13 mouse cellular contexts compared by ENCODE assay signal in genomic region chr7:37746133-37746761, GRCm38 (mm10). TPM values are rescaled to one million over a fixed set of nuclear protein-coding genes. Genes with fewer than 3 reads are reported as not detected.
DNase-seq lines count a peak whose midpoint lies in the region; ATAC-seq and TF ChIP-seq lines count a peak whose summit lies in the region.
"Had no signal": no experiment of that assay in that cellular context is flagged by ENCODE, and none has a peak within 500 bp of the region (broad histone marks: within the 10 kb centered on the region; RNA-seq: fewer than 3 reads in every experiment).

No protein-coding gene starts in this region.

- H3K27ac ChIP-seq in hindbrain, embryonic 13.5 days: peak overlapping the region; percentile 58; the same call in 1 of the 2 replicates
- H3K27ac ChIP-seq in hindbrain, embryonic 16.5 days (ENCODE audit: low read depth, low read length): no peak overlapping the region
- peak overlapping the region; percentile 34; the same call in 1 of the 2 replicates for H3K27ac ChIP-seq in cortical plate, adult 2 months (ENCODE audit: insufficient read depth, low read length)
- peak overlapping the region; percentile 60; the same call in 1 of the 2 replicates for H3K27ac ChIP-seq in midbrain, embryonic 12.5 days (replicated peaks)
- no peak overlapping the region for H3K27ac ChIP-seq in intestine, embryonic 15.5 days
- H3K27ac ChIP-seq: embryonic facial prominence, embryonic 12.5 days; limb, embryonic 13.5 days; macrophage had no signal

- 0 out of 2 replicates have a peak overlapping the region, but pooled peaks have one; percentile 24 for H3K9ac ChIP-seq in hindbrain, embryonic 13.5 days
- H3K9ac ChIP-seq in hindbrain, embryonic 16.5 days (ENCODE audit: low read depth, low read length): no peak overlapping the region; the same call in 1 of the 2 replicates
- peak overlapping the region; percentile 11; the same call in 1 of the 2 replicates for H3K9ac ChIP-seq in midbrain, embryonic 12.5 days (replicated peaks)
- H3K9ac ChIP-seq in intestine, embryonic 15.5 days: no peak overlapping the region
- H3K9ac ChIP-seq: embryonic facial prominence, embryonic 12.5 days; limb, embryonic 13.5 days had no signal

- peaks cover 48% of the 10 kb centered on the region for H3K4me1 ChIP-seq in hindbrain, embryonic 13.5 days (replicated peaks)
- H3K4me1 ChIP-seq in hindbrain, embryonic 16.5 days (ENCODE audit: control insufficient read depth, insufficient read depth, low read depth, low read length): peaks cover 7% of the 10 kb centered on the region
- H3K4me1 ChIP-seq in cortical plate, adult 2 months (ENCODE audit: control insufficient read depth, insufficient read depth, low read length): no peaks in the 10 kb centered on the region
- peaks cover 51% of the 10 kb centered on the region for H3K4me1 ChIP-seq in midbrain, embryonic 12.5 days
- no peaks in the 10 kb centered on the region for H3K4me1 ChIP-seq in intestine, embryonic 15.5 days (replicated peaks)

- H3K4me2 ChIP-seq in hindbrain, embryonic 13.5 days: peak overlapping the region; percentile 6; the same call in 1 of the 2 replicates
- no peak overlapping the region for H3K4me2 ChIP-seq in hindbrain, embryonic 16.5 days (ENCODE audit: low read length)
- peak overlapping the region; percentile 33 for H3K4me2 ChIP-seq in midbrain, embryonic 12.5 days (replicated peaks)
- H3K4me2 ChIP-seq in intestine, embryonic 15.5 days (replicated peaks): no peak overlapping the region
- H3K4me2 ChIP-seq: embryonic facial prominence, embryonic 12.5 days; limb, embryonic 13.5 days had no signal

- H3K36me3 ChIP-seq in hindbrain, embryonic 13.5 days: 0 out of 2 replicates have a peak, but pooled peaks cover 3% of the 10 kb centered on the region
- no peaks in the 10 kb centered on the region for H3K36me3 ChIP-seq in hindbrain, embryonic 16.5 days (ENCODE audit: control insufficient read depth, insufficient read depth, low read length)
- 0 out of 2 replicates have a peak, but pooled peaks cover 4% of the 10 kb centered on the region for H3K36me3 ChIP-seq in midbrain, embryonic 12.5 days
- no peaks in the 10 kb centered on the region for H3K36me3 ChIP-seq in intestine, embryonic 15.5 days
- H3K36me3 ChIP-seq: embryonic facial prominence, embryonic 12.5 days; limb, embryonic 13.5 days had no signal

- peak; percentile 39 to 50 for DNase-seq in cerebellum, postnatal 10 days
- no peak for DNase-seq in cerebellum, adult 8-10 months
- DNase-seq in spleen, postnatal 10 days (ENCODE audit: low spot score in 2 of 2): no peak
- DNase-seq: thymus, postnatal 14 days had no signal

- 16% methylated on average over 12 of the region's 13 CpGs for WGBS in hindbrain, embryonic 13.5 days
- 19% methylated on average over 12 of the region's 13 CpGs for WGBS in hindbrain, embryonic 16.5 days
- WGBS in midbrain, embryonic 12.5 days: 24% methylated on average over 12 of the region's 13 CpGs
- WGBS in intestine, embryonic 15.5 days: 45% methylated on average over 13 of the region's 13 CpGs

- TF ChIP-seq CTCF in cortical plate, adult 2 months (IDR thresholded peaks at IDR 0.05; ENCODE audit: extremely low read depth, insufficient read depth, low read length): no peak

- no peaks in the 10 kb centered on the region for H3K9me3 ChIP-seq in hindbrain, embryonic 13.5 days
- H3K9me3 ChIP-seq in hindbrain, embryonic 16.5 days (ENCODE audit: control insufficient read depth, low read length): no peaks in the 10 kb centered on the region
- H3K9me3 ChIP-seq in midbrain, embryonic 12.5 days: no peaks in the 10 kb centered on the region
- no peaks in the 10 kb centered on the region for H3K9me3 ChIP-seq in intestine, embryonic 15.5 days
- H3K9me3 ChIP-seq: embryonic facial prominence, embryonic 12.5 days; limb, embryonic 13.5 days had no signal

- no peak for TF ChIP-seq POLR2A in cortical plate, adult 2 months (IDR thresholded peaks at IDR 0.05; ENCODE audit: extremely low read depth, insufficient read depth, low read length)

- no peak for ATAC-seq in hindbrain, embryonic 13.5 days (ENCODE audit: low FRiP score)
- ATAC-seq in hindbrain, embryonic 16.5 days: no peak
- peak; percentile 56 for ATAC-seq in midbrain, embryonic 12.5 days (ENCODE audit: low FRiP score, low read depth)
- ATAC-seq in intestine, embryonic 15.5 days: no peak
- ATAC-seq: inflammation-experienced regulatory T-cells, adult 6 months had no signal

- no peak overlapping the region for H3K4me3 ChIP-seq in hindbrain, embryonic 13.5 days
- no peak overlapping the region for H3K4me3 ChIP-seq in hindbrain, embryonic 16.5 days (ENCODE audit: low read length)
- H3K4me3 ChIP-seq in cortical plate, adult 2 months (ENCODE audit: insufficient read depth, low read length): no peak overlapping the region
- no peak overlapping the region for H3K4me3 ChIP-seq in midbrain, embryonic 12.5 days
- no peak overlapping the region for H3K4me3 ChIP-seq in intestine, embryonic 15.5 days (replicated peaks)
- H3K4me3 ChIP-seq: embryonic facial prominence, embryonic 12.5 days; limb, embryonic 13.5 days had no signal

- H3K27me3 ChIP-seq in hindbrain, embryonic 13.5 days: no peaks in the 10 kb centered on the region
- no peaks in the 10 kb centered on the region for H3K27me3 ChIP-seq in hindbrain, embryonic 16.5 days (replicated peaks; ENCODE audit: control insufficient read depth, insufficient read depth, low read length)
- no peaks in the 10 kb centered on the region for H3K27me3 ChIP-seq in midbrain, embryonic 12.5 days
- no peaks in the 10 kb centered on the region for H3K27me3 ChIP-seq in intestine, embryonic 15.5 days (replicated peaks)
- H3K27me3 ChIP-seq: embryonic facial prominence, embryonic 12.5 days had no signal

RNA-seq across cellular contexts. Expression of gene Zfp536, which starts 27.2 kb away (rescaled TPM):
- 50.9 and 51.4 TPM in 2 replicates for polyA plus RNA-seq in hindbrain, embryonic 13.5 days (2015; fragmentation: Nextera tagmentation; extraction: Ambion mirVana)
- polyA plus RNA-seq in hindbrain, embryonic 16.5 days (2015; fragmentation: Nextera tagmentation; extraction: Ambion mirVana): 28.5 and 31.0 TPM in 2 replicates
- 16.0 and 16.5 TPM in 2 replicates for polyA plus RNA-seq in cortical plate, adult 2 months (2012; rRNA removed)
- 43.5 and 48.9 TPM in 2 replicates for polyA plus RNA-seq in midbrain, embryonic 12.5 days (2016; fragmentation: Nextera tagmentation; extraction: Ambion mirVana)
- polyA plus RNA-seq in intestine, embryonic 15.5 days (2015; fragmentation: Nextera tagmentation; extraction: Ambion mirVana): 9.4 and 10.0 TPM in 2 replicates
- polyA plus RNA-seq: macrophage had no signal

Comparison
In these comparisons a context has a peak if more than half of its experiments do, and no peak if none do; other contexts are left out.
1. DNase-seq: peak in cerebellum, postnatal 10 days (2 of 2); none in cerebellum, adult 8-10 months (single experiment) and spleen, postnatal 10 days (0 of 2).
2. H3K27ac ChIP-seq: peak in hindbrain, embryonic 13.5 days (single experiment), cortical plate, adult 2 months (single experiment) and midbrain, embryonic 12.5 days (single experiment); none in hindbrain, embryonic 16.5 days (single experiment) and intestine, embryonic 15.5 days (single experiment).
3. H3K4me2 ChIP-seq: peak in hindbrain, embryonic 13.5 days (single experiment) and midbrain, embryonic 12.5 days (single experiment); none in hindbrain, embryonic 16.5 days (single experiment) and intestine, embryonic 15.5 days (single experiment).
4. H3K9ac ChIP-seq: peak in hindbrain, embryonic 13.5 days (single experiment) and midbrain, embryonic 12.5 days (single experiment); none in hindbrain, embryonic 16.5 days (single experiment) and intestine, embryonic 15.5 days (single experiment).